Mouse (Mus musculus): ENCODE measurements around the gene Col4a3. TPM values are rescaled to one million over a fixed set of nuclear protein-coding genes. Genes with fewer than 3 reads are reported as not detected.

Gene Col4a3
- total and polyA plus RNA-seq, 2 experiments from 2014 or later, result 0.79 to 0.94 TPM

- no peak overlapping the region for H3K9ac ChIP-seq (replicated peaks; ENCODE audit: low read length)
- TF ChIP-seq CTCF (IDR thresholded peaks at IDR 0.05; ENCODE audit: low read depth), result peak; percentile 73
- no peak overlapping the region for H3K4me2 ChIP-seq (ENCODE audit: low read depth, low read length)
- DNase-seq (ENCODE audit: low spot score), result peak; percentile 74
- H3K36me3 ChIP-seq (ENCODE audit: insufficient read depth, low read length), result no peaks in the 10 kb centered on the region
- no peak overlapping the region for H3K4me3 ChIP-seq (ENCODE audit: low read length)
- no peak overlapping the region for H3K27ac ChIP-seq
- WGBS, result 34% methylated on average over 6 of the region's 6 CpGs
- H3K9me3 ChIP-seq (ENCODE audit: low read length), result no peaks in the 10 kb centered on the region
- H3K4me1 ChIP-seq (ENCODE audit: insufficient read depth, low read length), result no peaks in the 10 kb centered on the region
- peak; percentile 89 for ATAC-seq
- no peaks in the 10 kb centered on the region for H3K27me3 ChIP-seq (ENCODE audit: insufficient read depth, low read length)
Observed at GRCm38 (mm10) chr1:82554443-82554850, 32.3 kb upstream of the Col4a3 start.

- ATAC-seq (0 out of 2 replicates have a peak, but pooled peaks have one; percentile 24), DNase-seq (ENCODE audit: low spot score) (no peak)
- H3K4me3 ChIP-seq (ENCODE audit: low read length), result no peak overlapping the region
- TF ChIP-seq CTCF (IDR thresholded peaks at IDR 0.05; ENCODE audit: low read depth), result no peak
- H3K9ac ChIP-seq (replicated peaks; ENCODE audit: low read length), result no peak overlapping the region
- H3K36me3 ChIP-seq (ENCODE audit: insufficient read depth, low read length), result no peaks in the 10 kb centered on the region
- no peaks in the 10 kb centered on the region for H3K4me1 ChIP-seq (ENCODE audit: insufficient read depth, low read length)
- WGBS, result 72% methylated on average over 5 of the region's 5 CpGs
- no peak overlapping the region for H3K27ac ChIP-seq
- H3K4me2 ChIP-seq (ENCODE audit: low read depth, low read length), result no peak overlapping the region
- no peaks in the 10 kb centered on the region for H3K9me3 ChIP-seq (ENCODE audit: low read length)
- no peaks in the 10 kb centered on the region for H3K27me3 ChIP-seq (ENCODE audit: insufficient read depth, low read length)
Observed at GRCm38 (mm10) chr1:82554889-82555288, 31.8 kb upstream of the Col4a3 start.

GRCm38 (mm10) chr1:82560223-82560622 lies 26.5 kb upstream of the Col4a3 start:
- no peaks in the 10 kb centered on the region for H3K27me3 ChIP-seq (ENCODE audit: insufficient read depth, low read length)
- DNase-seq (ENCODE audit: low spot score) (no peak), ATAC-seq (no peak)
- H3K4me1 ChIP-seq (ENCODE audit: insufficient read depth, low read length), result no peaks in the 10 kb centered on the region
- no peaks in the 10 kb centered on the region for H3K36me3 ChIP-seq (ENCODE audit: insufficient read depth, low read length)
- H3K9me3 ChIP-seq (ENCODE audit: low read length), result no peaks in the 10 kb centered on the region
- H3K27ac ChIP-seq, result no peak overlapping the region
- WGBS, result 75% methylated on average over 4 of the region's 4 CpGs
- no peak overlapping the region for H3K4me3 ChIP-seq (ENCODE audit: low read length)
- no peak overlapping the region for H3K4me2 ChIP-seq (ENCODE audit: low read depth, low read length)
- no peak for TF ChIP-seq CTCF (IDR thresholded peaks at IDR 0.05; ENCODE audit: low read depth)
- H3K9ac ChIP-seq (replicated peaks; ENCODE audit: low read length), result no peak overlapping the region

GRCm38 (mm10) chr1:82569405-82569804 lies 17.3 kb upstream of the Col4a3 start:
- TF ChIP-seq CTCF (IDR thresholded peaks at IDR 0.05; ENCODE audit: low read depth), result no peak
- Histone ChIP-seq H3K36me3 (ENCODE audit: insufficient read depth, low read length) (no peaks in the 10 kb centered on the region), H3K4me1 (ENCODE audit: insufficient read depth, low read length) (no peaks in the 10 kb centered on the region), H3K9ac (replicated peaks; ENCODE audit: low read length) (no peak overlapping the region), H3K4me2 (ENCODE audit: low read depth, low read length) (no peak overlapping the region), H3K27me3 (ENCODE audit: insufficient read depth, low read length) (no peaks in the 10 kb centered on the region), H3K9me3 (ENCODE audit: low read length) (no peaks in the 10 kb centered on the region), H3K27ac (no peak overlapping the region), H3K4me3 (ENCODE audit: low read length) (no peak overlapping the region)
- WGBS, result 91% methylated on average over 4 of the region's 4 CpGs
- no peak for ATAC-seq
- no peak for DNase-seq (ENCODE audit: low spot score)

GRCm38 (mm10) chr1:82571758-82572157 lies 15.0 kb upstream of the Col4a3 start:
- WGBS, result 74% methylated on average over 1 of the region's 1 CpGs
- Histone ChIP-seq H3K4me3 (ENCODE audit: low read length) (no peak overlapping the region), H3K4me1 (ENCODE audit: insufficient read depth, low read length) (no peaks in the 10 kb centered on the region), H3K9me3 (ENCODE audit: low read length) (no peaks in the 10 kb centered on the region), H3K9ac (replicated peaks; ENCODE audit: low read length) (no peak overlapping the region), H3K36me3 (ENCODE audit: insufficient read depth, low read length) (no peaks in the 10 kb centered on the region), H3K4me2 (ENCODE audit: low read depth, low read length) (no peak overlapping the region), H3K27ac (no peak overlapping the region), H3K27me3 (ENCODE audit: insufficient read depth, low read length) (no peaks in the 10 kb centered on the region)
- no peak for ATAC-seq
- TF ChIP-seq CTCF (IDR thresholded peaks at IDR 0.05; ENCODE audit: low read depth), result peak; percentile 35
- DNase-seq (ENCODE audit: low spot score), result peak; percentile 7

- no peak for ATAC-seq
- Histone ChIP-seq H3K27me3 (ENCODE audit: insufficient read depth, low read length) (no peaks in the 10 kb centered on the region), H3K27ac (no peak overlapping the region), H3K4me3 (ENCODE audit: low read length) (no peak overlapping the region), H3K9me3 (ENCODE audit: low read length) (no peaks in the 10 kb centered on the region), H3K36me3 (ENCODE audit: insufficient read depth, low read length) (no peaks in the 10 kb centered on the region), H3K4me1 (ENCODE audit: insufficient read depth, low read length) (no peaks in the 10 kb centered on the region), H3K4me2 (ENCODE audit: low read depth, low read length) (no peak overlapping the region), H3K9ac (replicated peaks; ENCODE audit: low read length) (no peak overlapping the region)
- WGBS, result 92% methylated on average over 3 of the region's 3 CpGs
- DNase-seq (ENCODE audit: low spot score), result no peak
- no peak for TF ChIP-seq CTCF (IDR thresholded peaks at IDR 0.05; ENCODE audit: low read depth)
Observed at GRCm38 (mm10) chr1:82575681-82576080, 11.0 kb upstream of the Col4a3 start.

- WGBS, result 81% methylated on average over 2 of the region's 2 CpGs
- ATAC-seq, result no peak
- H3K4me3 ChIP-seq (ENCODE audit: low read length), result no peak overlapping the region
- no peak overlapping the region for H3K4me2 ChIP-seq (ENCODE audit: low read depth, low read length)
- H3K27me3 ChIP-seq (ENCODE audit: insufficient read depth, low read length), result no peaks in the 10 kb centered on the region
- DNase-seq (ENCODE audit: low spot score), result no peak
- H3K9me3 ChIP-seq (ENCODE audit: low read length), result no peaks in the 10 kb centered on the region
- no peak overlapping the region for H3K9ac ChIP-seq (replicated peaks; ENCODE audit: low read length)
- no peaks in the 10 kb centered on the region for H3K4me1 ChIP-seq (ENCODE audit: insufficient read depth, low read length)
- TF ChIP-seq CTCF (IDR thresholded peaks at IDR 0.05; ENCODE audit: low read depth), result 0 out of 2 replicates have a peak, but pooled peaks have one; percentile 2
- H3K36me3 ChIP-seq (ENCODE audit: insufficient read depth, low read length), result no peaks in the 10 kb centered on the region
- H3K27ac ChIP-seq, result no peak overlapping the region
Observed at GRCm38 (mm10) chr1:82576182-82576581, 10.5 kb upstream of the Col4a3 start.
